Mouse (Mus musculus) C2C12 (cell line): Measurements from ENCODE around the gene Gm3526. TPM values are rescaled to one million over a fixed set of nuclear protein-coding genes. Genes with fewer than 3 reads are reported as not detected.
"Not testable (repeated sequence)": the region's sequence is repeated elsewhere in the genome, so short reads cannot be mapped to it uniquely, and the experiment has no call there.

Experiments
- H3K27me3 ChIP-seq: one replicate; pipeline ENCODE4 v1.6.1; 2011; ENCODE audit not compliant: control insufficient read depth, insufficient read depth, insufficient read length
- H3K36me3 ChIP-seq: one replicate; pipeline ENCODE4 v1.6.1; 2011; ENCODE audit not compliant: control insufficient read depth, insufficient read depth
- H3K4me3 ChIP-seq: one replicate; pipeline ENCODE4 v1.5.1; 2011; ENCODE audit warnings: mild to moderate bottlenecking, control low read depth; ENCODE audit not compliant: poor library complexity, insufficient read depth, severe bottlenecking
- H3K79me2 ChIP-seq: one replicate; pipeline ENCODE4 v1.6.1; 2011; ENCODE audit not compliant: control insufficient read depth, insufficient read depth
- H3K79me3 ChIP-seq: one replicate; pipeline ENCODE4 v1.6.1; 2011; ENCODE audit warnings: low read depth, control low read depth
- H3ac ChIP-seq: one replicate; pipeline ENCODE3; 2011; ENCODE audit warnings: low read depth; ENCODE audit not compliant: control insufficient read depth, insufficient read length
- long read RNA-seq, 2 experiments: library from polyadenylated mRNA; unstranded; transcript quantifications; one replicate each; pipeline ENCODE4 v2.0.0; 2019 to 2020
- polyA plus RNA-seq: library from polyadenylated mRNA; unstranded; fragments of >200 nt; fragmentation: generic; extraction: Trizol; gene quantifications from one replicate; pipeline ENCODE4 v1.2.1, GENCODE M21; 2012; ENCODE audit warnings: missing spikeins

The Gm3526 gene
- polyA plus RNA-seq = not detected
- long read RNA-seq, experiment 1 = 0 reads
- long read RNA-seq, experiment 2 = 0 reads

GRCm38 (mm10) chr14:5260480-5260879 lies at the start of gene Gm3526:
Gene Gm3526 (minus strand): TSS chr14:5260580.
- H3K79me3 ChIP-seq, H3K79me2 ChIP-seq, H3ac ChIP-seq, H3K4me3 ChIP-seq, H3K36me3 ChIP-seq, H3K27me3 ChIP-seq: not testable (repeated sequence)

Other genes with a start within 250 kb of the Gm3526 start
- gene Gm3298, start 244.7 kb downstream of the Gm3526 start, polyA plus RNA-seq = not detected
- not detected for gene 4930555G01Rik, start 210.0 kb downstream of the Gm3526 start, polyA plus RNA-seq
- gene Gm8281, start 189.5 kb downstream of the Gm3526 start, polyA plus RNA-seq = not detected
- not detected for gene Gm8279, start 129.1 kb downstream of the Gm3526 start, polyA plus RNA-seq
- gene Gm3317, start 96.0 kb downstream of the Gm3526 start, polyA plus RNA-seq = not detected
- gene Gm8271, start 74.8 kb downstream of the Gm3526 start, polyA plus RNA-seq = not detected
- not detected for gene Gm3542, start 74.3 kb upstream of the Gm3526 start, polyA plus RNA-seq
- not detected for gene Gm3500, start 128.5 kb upstream of the Gm3526 start, polyA plus RNA-seq
- gene Gm3194, start 194.9 kb upstream of the Gm3526 start, polyA plus RNA-seq = not detected
- not detected for gene Gm8246, start 217.2 kb upstream of the Gm3526 start, polyA plus RNA-seq
- not detected for gene Gm3187, start 223.6 kb upstream of the Gm3526 start, polyA plus RNA-seq
- gene Gm3488, start 241.1 kb upstream of the Gm3526 start, polyA plus RNA-seq = not detected